Comparison of ENCODE assay signal across 8 mouse cellular contexts in the genomic region with DNA sequence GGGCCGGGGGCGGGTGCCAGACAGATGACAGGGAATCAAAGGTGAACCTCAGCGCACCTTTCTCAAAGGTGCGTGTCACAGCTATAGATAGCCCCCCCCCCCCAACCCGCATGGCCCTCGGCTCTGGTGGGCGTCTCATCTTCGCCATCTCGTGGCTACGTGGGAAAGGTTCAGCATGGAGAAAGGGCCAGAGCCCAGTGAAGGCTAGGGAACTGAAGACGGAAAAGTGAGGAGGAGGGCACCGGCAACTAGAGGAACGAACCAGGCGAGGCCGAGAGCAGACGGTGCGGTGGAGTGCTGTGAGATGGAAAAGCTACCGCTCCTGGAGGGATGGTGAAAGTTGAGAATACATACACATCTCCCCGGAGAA. TPM values are rescaled to one million over a fixed set of nuclear protein-coding genes. Genes with fewer than 3 reads are reported as not detected.
DNase-seq lines count a peak whose midpoint lies in the region; ATAC-seq and TF ChIP-seq lines count a peak whose summit lies in the region.

No protein-coding gene starts in this region.

- 0 out of 2 replicates have a peak, but pooled peaks have one; percentile 9 for TF ChIP-seq POLR2A in embryonic fibroblast, embryonic 13.5 days (IDR thresholded peaks at IDR 0.05; ENCODE audit: low read depth, low read length)

- H3K9me3 ChIP-seq in hindbrain, embryonic 12.5 days (replicated peaks) = no peaks in the 10 kb centered on the region
- no peaks in the 10 kb centered on the region for H3K9me3 ChIP-seq in liver, embryonic 11.5 days (ENCODE audit: control insufficient read depth, low read length)
- no peaks in the 10 kb centered on the region for H3K9me3 ChIP-seq in neural tube, embryonic 12.5 days

- peak overlapping the region; percentile 31 for H3K4me3 ChIP-seq in embryonic fibroblast, embryonic 13.5 days (ENCODE audit: insufficient read depth, low read length)
- H3K4me3 ChIP-seq in hindbrain, embryonic 12.5 days = peak overlapping the region; percentile 63
- peak overlapping the region; percentile 58 for H3K4me3 ChIP-seq in liver, embryonic 11.5 days (ENCODE audit: low read depth, low read length)
- peak overlapping the region; percentile 48 for H3K4me3 ChIP-seq in neural tube, embryonic 12.5 days

- H3K27ac ChIP-seq in embryonic fibroblast, embryonic 13.5 days (ENCODE audit: insufficient read depth, low read length) = peak overlapping the region; percentile 25
- peak overlapping the region; percentile 99 for H3K27ac ChIP-seq in hindbrain, embryonic 12.5 days
- peak overlapping the region; percentile 96 for H3K27ac ChIP-seq in liver, embryonic 11.5 days (ENCODE audit: low read depth, low read length)
- H3K27ac ChIP-seq in neural tube, embryonic 12.5 days = peak overlapping the region; percentile 63; the same call in 1 of the 2 replicates

- H3K4me2 ChIP-seq in hindbrain, embryonic 12.5 days (replicated peaks) = peak overlapping the region; percentile 99
- H3K4me2 ChIP-seq in liver, embryonic 11.5 days = peak overlapping the region; percentile 93
- peak overlapping the region; percentile 98 for H3K4me2 ChIP-seq in neural tube, embryonic 12.5 days (replicated peaks)

- peak overlapping the region; percentile 65 for H3K9ac ChIP-seq in hindbrain, embryonic 12.5 days
- H3K9ac ChIP-seq in liver, embryonic 11.5 days (ENCODE audit: low read depth, low read length) = peak overlapping the region; percentile 59
- peak overlapping the region; percentile 26; the same call in 1 of the 2 replicates for H3K9ac ChIP-seq in neural tube, embryonic 12.5 days

- no peak for ATAC-seq in hindbrain, embryonic 12.5 days (ENCODE audit: low FRiP score)
- no peak for ATAC-seq in liver, embryonic 11.5 days (replicated peaks; ENCODE audit: low FRiP score)
- no peak for ATAC-seq in neural tube, embryonic 12.5 days (ENCODE audit: low FRiP score, low read depth)
- ATAC-seq in monocyte, adult 5-6 weeks (replicated peaks; ENCODE audit: insufficient number of reproducible peaks, low FRiP score, low TSS enrichment, poor library complexity, severe bottlenecking) = no peak

- peak; percentile 32; the same call in 1 of the 2 replicates for TF ChIP-seq CTCF in embryonic fibroblast, embryonic 13.5 days (IDR thresholded peaks at IDR 0.05; ENCODE audit: borderline replicate concordance, insufficient read depth, low read length)

- WGBS in hindbrain, embryonic 12.5 days = under 1% methylated on average over 19 of the region's 19 CpGs
- under 1% methylated on average over 19 of the region's 19 CpGs for WGBS in liver, embryonic 11.5 days
- WGBS in neural tube, embryonic 12.5 days = 0% methylated on average over 19 of the region's 19 CpGs

- peak; percentile 66 for DNase-seq in adrenal gland, postnatal 14 days
- DNase-seq in adrenal gland, postnatal 4 days (ENCODE audit: low spot score in 2 of 2) = no peak
- DNase-seq in ES-CJ7 (ENCODE audit: low read depth, low spot score) = peak; percentile 40
- DNase-seq in liver, embryonic 11.5 days (ENCODE audit: low spot score) = no peak

- H3K36me3 ChIP-seq in hindbrain, embryonic 12.5 days = no peaks in the 10 kb centered on the region
- no peaks in the 10 kb centered on the region for H3K36me3 ChIP-seq in liver, embryonic 11.5 days (ENCODE audit: control insufficient read depth, insufficient read depth, low read length)
- no peaks in the 10 kb centered on the region for H3K36me3 ChIP-seq in neural tube, embryonic 12.5 days

- peaks cover 33% of the 10 kb centered on the region for H3K27me3 ChIP-seq in hindbrain, embryonic 12.5 days
- peaks cover 28% of the 10 kb centered on the region for H3K27me3 ChIP-seq in liver, embryonic 11.5 days (replicated peaks; ENCODE audit: control insufficient read depth, insufficient read depth, low read length)
- peaks cover 28% of the 10 kb centered on the region for H3K27me3 ChIP-seq in neural tube, embryonic 12.5 days (replicated peaks)

- no peaks in the 10 kb centered on the region for H3K4me1 ChIP-seq in embryonic fibroblast, embryonic 13.5 days (ENCODE audit: control insufficient read depth, insufficient read depth, low read length)
- H3K4me1 ChIP-seq in hindbrain, embryonic 12.5 days = peaks cover 57% of the 10 kb centered on the region
- H3K4me1 ChIP-seq in liver, embryonic 11.5 days (replicated peaks; ENCODE audit: control insufficient read depth, insufficient read depth, low read length) = peaks cover 55% of the 10 kb centered on the region
- peaks cover 60% of the 10 kb centered on the region for H3K4me1 ChIP-seq in neural tube, embryonic 12.5 days

RNA-seq across cellular contexts. Expression of a gene that starts 6.0 kb away (rescaled TPM):
- total RNA-seq in adrenal gland, postnatal 14 days (2021) = 53.7 and 61.3 TPM in 2 replicates
- 10 to 100 TPM; 48.7 to 52.5 TPM for total RNA-seq in adrenal gland, postnatal 4 days (2021)
- 31.8 and 33.4 TPM in 2 replicates for polyA plus RNA-seq in embryonic fibroblast, embryonic 13.5 days (2011; ENCODE audit: insufficient read length, low read depth, missing spikeins)
- polyA plus RNA-seq in hindbrain, embryonic 12.5 days (2016; fragmentation: Nextera tagmentation; extraction: Ambion mirVana) = 51.4 and 51.6 TPM in 2 replicates
- polyA plus RNA-seq in liver, embryonic 11.5 days (2014; fragmentation: Nextera tagmentation; extraction: Ambion mirVana) = 15.4 and 17.4 TPM in 2 replicates
- polyA plus RNA-seq in neural tube, embryonic 12.5 days (2016; fragmentation: Nextera tagmentation; extraction: Ambion mirVana) = 48.6 and 52.4 TPM in 2 replicates
- total RNA-seq in monocyte, adult 5-6 weeks (2017) = 14.3 to 27.5 TPM (median 16.8 TPM) in 3 replicates

RNA-seq across cellular contexts. Expression of a gene that starts 21.4 kb away (rescaled TPM):
- total RNA-seq in adrenal gland, postnatal 14 days (2021) = 29.5 and 30.2 TPM in 2 replicates
- 10 to 100 TPM; 23.4 to 27.2 TPM for total RNA-seq in adrenal gland, postnatal 4 days (2021)
- polyA plus RNA-seq in embryonic fibroblast, embryonic 13.5 days (2011; ENCODE audit: insufficient read length, low read depth, missing spikeins) = 9.1 and 10.3 TPM in 2 replicates
- polyA plus RNA-seq in hindbrain, embryonic 12.5 days (2016; fragmentation: Nextera tagmentation; extraction: Ambion mirVana) = 13.2 and 14.8 TPM in 2 replicates
- 20.4 and 26.2 TPM in 2 replicates for polyA plus RNA-seq in liver, embryonic 11.5 days (2014; fragmentation: Nextera tagmentation; extraction: Ambion mirVana)
- 13.7 TPM in 2 replicates for polyA plus RNA-seq in neural tube, embryonic 12.5 days (2016; fragmentation: Nextera tagmentation; extraction: Ambion mirVana)
- 3.1 to 3.8 TPM in 2 of 3 replicates, not detected in the other for total RNA-seq in monocyte, adult 5-6 weeks (2017)

RNA-seq across cellular contexts. Expression of a gene that starts 24.0 kb away (rescaled TPM):
- total RNA-seq in adrenal gland, postnatal 14 days (2021) = 34.2 and 42.6 TPM in 2 replicates
- total RNA-seq in adrenal gland, postnatal 4 days (2021) = 10 to 100 TPM; 42.0 to 44.3 TPM
- 51.0 and 51.7 TPM in 2 replicates for polyA plus RNA-seq in embryonic fibroblast, embryonic 13.5 days (2011; ENCODE audit: insufficient read length, low read depth, missing spikeins)
- polyA plus RNA-seq in hindbrain, embryonic 12.5 days (2016; fragmentation: Nextera tagmentation; extraction: Ambion mirVana) = 48.0 and 50.5 TPM in 2 replicates
- 19.7 and 19.9 TPM in 2 replicates for polyA plus RNA-seq in liver, embryonic 11.5 days (2014; fragmentation: Nextera tagmentation; extraction: Ambion mirVana)
- 48.5 and 49.9 TPM in 2 replicates for polyA plus RNA-seq in neural tube, embryonic 12.5 days (2016; fragmentation: Nextera tagmentation; extraction: Ambion mirVana)
- total RNA-seq in monocyte, adult 5-6 weeks (2017) = 19.2 to 55.3 TPM (median 20.9 TPM) in 3 replicates

RNA-seq across cellular contexts. Expression of a gene that starts 24.1 kb away (rescaled TPM):
- total RNA-seq in adrenal gland, postnatal 14 days (2021) = 124 and 137 TPM in 2 replicates
- total RNA-seq in adrenal gland, postnatal 4 days (2021) = 100 to 1,000 TPM; 118 to 129 TPM
- 75.6 and 81.1 TPM in 2 replicates for polyA plus RNA-seq in embryonic fibroblast, embryonic 13.5 days (2011; ENCODE audit: insufficient read length, low read depth, missing spikeins)
- polyA plus RNA-seq in hindbrain, embryonic 12.5 days (2016; fragmentation: Nextera tagmentation; extraction: Ambion mirVana) = 94.0 and 103 TPM in 2 replicates
- 151 and 178 TPM in 2 replicates for polyA plus RNA-seq in liver, embryonic 11.5 days (2014; fragmentation: Nextera tagmentation; extraction: Ambion mirVana)
- polyA plus RNA-seq in neural tube, embryonic 12.5 days (2016; fragmentation: Nextera tagmentation; extraction: Ambion mirVana) = 105 and 111 TPM in 2 replicates
- total RNA-seq in monocyte, adult 5-6 weeks (2017) = 51.4 to 93.3 TPM (median 54.6 TPM) in 3 replicates

RNA-seq across cellular contexts. Expression of a gene that starts 50.2 kb away (rescaled TPM):
- total RNA-seq in adrenal gland, postnatal 14 days (2021) = 109 and 118 TPM in 2 replicates
- 100 to 1,000 TPM; 164 to 190 TPM for total RNA-seq in adrenal gland, postnatal 4 days (2021)
- polyA plus RNA-seq in embryonic fibroblast, embryonic 13.5 days (2011; ENCODE audit: insufficient read length, low read depth, missing spikeins) = 175 and 199 TPM in 2 replicates
- 93.4 and 97.6 TPM in 2 replicates for polyA plus RNA-seq in hindbrain, embryonic 12.5 days (2016; fragmentation: Nextera tagmentation; extraction: Ambion mirVana)
- polyA plus RNA-seq in liver, embryonic 11.5 days (2014; fragmentation: Nextera tagmentation; extraction: Ambion mirVana) = 13.8 and 17.1 TPM in 2 replicates
- polyA plus RNA-seq in neural tube, embryonic 12.5 days (2016; fragmentation: Nextera tagmentation; extraction: Ambion mirVana) = 87.1 and 93.0 TPM in 2 replicates
- 76.7 to 192 TPM (median 86.2 TPM) in 3 replicates for total RNA-seq in monocyte, adult 5-6 weeks (2017)

Comparison
In these comparisons a context has a peak if more than half of its experiments do, and no peak if none do; other contexts are left out.
1. DNase-seq: peak in adrenal gland, postnatal 14 days (single experiment) and ES-CJ7 (single experiment); none in adrenal gland, postnatal 4 days (0 of 2) and liver, embryonic 11.5 days (single experiment).
2. H3K27ac ChIP-seq: peak in every context shown above with its lines; median percentile 99 in hindbrain, embryonic 12.5 days; 96 in liver, embryonic 11.5 days; 63 in neural tube, embryonic 12.5 days; 25 in embryonic fibroblast, embryonic 13.5 days.
3. Peak in every context shown above with its lines, with median percentiles within 50 percentile points of each other: H3K4me3 ChIP-seq, H3K4me2 ChIP-seq and H3K9ac ChIP-seq.